Mouse (Mus musculus) limb, embryonic 12.5 days (tissue): ENCODE measurements around the gene Ptn. TPM values are rescaled to one million over a fixed set of nuclear protein-coding genes. Genes with fewer than 3 reads are reported as not detected.

Experiments used
- ATAC-seq: fragments of 200-750 bp; cut with Nextera tagmentation; 2 replicates; pipeline ENCODE4 v1.8.0; 2017; ENCODE audit warnings: low read depth, moderate TSS enrichment; ENCODE audit not compliant: insufficient number of reproducible peaks, insufficient read depth, low FRiP score, low TSS enrichment
- H3K27ac ChIP-seq: fragments of 300-500 bp; sonication (generic); 2 replicates; pipeline ENCODE4 v1.5.1; 2016; ENCODE audit warnings: mild to moderate bottlenecking, moderate library complexity
- H3K27me3 ChIP-seq: fragments of 300-500 bp; sonication (generic); 2 replicates; pipeline ENCODE4 v1.6.1; 2016; ENCODE audit warnings: mild to moderate bottlenecking, moderate library complexity
- H3K36me3 ChIP-seq: fragments of 300-500 bp; sonication (generic); 2 replicates; pipeline ENCODE4 v1.6.1; 2016; ENCODE audit warnings: mild to moderate bottlenecking, moderate library complexity
- H3K4me1 ChIP-seq: fragments of 300-500 bp; sonication (generic); replicated peaks from 2 replicates; pipeline ENCODE4 v1.6.1; 2016
- H3K4me2 ChIP-seq: fragments of 300-500 bp; sonication (generic); 2 replicates; pipeline ENCODE4 v1.6.1; 2016; ENCODE audit warnings: mild to moderate bottlenecking, moderate library complexity
- H3K4me3 ChIP-seq: fragments of 300-500 bp; sonication (generic); replicated peaks from 2 replicates; pipeline ENCODE4 v1.5.1; 2016; ENCODE audit warnings: mild to moderate bottlenecking
- H3K9ac ChIP-seq: fragments of 300-500 bp; sonication (generic); replicated peaks from 2 replicates; pipeline ENCODE4 v1.6.1; 2016; ENCODE audit warnings: mild to moderate bottlenecking, moderate library complexity
- H3K9me3 ChIP-seq: fragments of 300-500 bp; sonication (generic); 2 replicates; pipeline ENCODE4 v1.6.1; 2016; ENCODE audit warnings: mild to moderate bottlenecking, moderate library complexity
- whole genome bisulfite sequencing: fragments of 180-500 bp; shearing (Covaris S2); methylation state at CpG from one replicate; pipeline ENCODE4 v1.1.7; 2016; 5-methylcytosine and 5-hydroxymethylcytosine counted together
- polyA plus RNA-seq: library from polyadenylated mRNA; unstranded; fragments of >200 nt; fragmentation: Nextera tagmentation; extraction: Ambion mirVana; gene quantifications from 2 replicates; pipeline ENCODE4 v1.2.1, GENCODE M21; 2016

Gene Ptn
- polyA plus RNA-seq, 1 experiment from 2014 or later = 395 TPM

DNA sequence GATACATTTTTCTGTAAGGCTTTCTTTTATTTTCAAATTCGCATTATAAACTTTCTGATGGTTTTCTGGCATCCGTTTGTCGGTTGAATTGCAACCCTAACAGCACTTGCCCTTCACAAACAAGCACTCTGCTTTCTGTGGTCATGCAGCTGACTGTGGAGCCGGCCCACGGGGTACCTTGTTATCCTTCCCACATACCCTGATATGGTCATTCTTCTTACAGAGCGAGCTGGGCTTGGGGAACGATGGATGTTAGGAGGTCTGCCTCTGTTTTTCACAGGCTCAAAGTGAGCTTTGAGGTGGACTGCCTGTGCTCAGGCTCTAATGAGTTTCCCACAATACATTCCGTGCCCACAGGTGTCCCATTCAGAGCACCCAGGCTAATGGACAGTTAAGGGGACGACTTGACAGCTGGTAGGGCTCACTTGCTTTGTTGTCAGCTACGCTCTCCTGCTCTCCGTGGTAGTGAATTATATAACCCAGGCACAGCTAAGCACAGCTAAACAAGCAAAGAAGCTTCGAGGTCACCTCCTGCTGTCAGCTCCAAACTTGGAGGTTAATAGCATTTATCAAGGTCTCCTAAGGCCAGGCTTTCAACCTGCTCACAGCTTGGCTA is 21.3 kb downstream of the Ptn start:
- Histone ChIP-seq H3K36me3 (peaks cover 34% of the 10 kb centered on the region; the same call in 1 of the 2 replicates), H3K4me1 (peaks cover 38% of the 10 kb centered on the region), H3K9me3 (no peaks in the 10 kb centered on the region), H3K4me3 (no peak overlapping the region), H3K27ac (no peak overlapping the region), H3K4me2 (no peak overlapping the region), H3K27me3 (no peaks in the 10 kb centered on the region), H3K9ac (no peak overlapping the region)
- ATAC-seq = no peak
- 54% methylated on average over 12 of the region's 12 CpGs for WGBS

- Histone ChIP-seq H3K9ac (no peak overlapping the region), H3K27me3 (no peaks in the 10 kb centered on the region), H3K4me2 (0 out of 2 replicates have a peak overlapping the region, but pooled peaks have one; percentile 10), H3K4me3 (no peak overlapping the region), H3K36me3 (peaks cover 50% of the 10 kb centered on the region), H3K9me3 (no peaks in the 10 kb centered on the region), H3K27ac (peak overlapping the region; percentile 86), H3K4me1 (peaks cover 35% of the 10 kb centered on the region)
- 20% methylated on average over 3 of the region's 3 CpGs for WGBS
- ATAC-seq = peak; percentile 80; the same call in 1 of the 2 replicates
Observed at GRCm38 (mm10) chr6:36784682-36785208, 25.3 kb downstream of the Ptn start.

- H3K9ac ChIP-seq = no peak overlapping the region
- no peak for ATAC-seq
- 81% methylated on average over 4 of the region's 4 CpGs for WGBS
- peaks cover 41% of the 10 kb centered on the region for H3K36me3 ChIP-seq
- no peaks in the 10 kb centered on the region for H3K27me3 ChIP-seq
- H3K4me2 ChIP-seq = no peak overlapping the region
- H3K9me3 ChIP-seq = no peaks in the 10 kb centered on the region
- H3K27ac ChIP-seq = 0 out of 2 replicates have a peak overlapping the region, but pooled peaks have one; percentile 4
- H3K4me1 ChIP-seq = peaks cover 26% of the 10 kb centered on the region
- no peak overlapping the region for H3K4me3 ChIP-seq
Observed at GRCm38 (mm10) chr6:36782481-36782880, 27.5 kb downstream of the Ptn start.

DNA sequence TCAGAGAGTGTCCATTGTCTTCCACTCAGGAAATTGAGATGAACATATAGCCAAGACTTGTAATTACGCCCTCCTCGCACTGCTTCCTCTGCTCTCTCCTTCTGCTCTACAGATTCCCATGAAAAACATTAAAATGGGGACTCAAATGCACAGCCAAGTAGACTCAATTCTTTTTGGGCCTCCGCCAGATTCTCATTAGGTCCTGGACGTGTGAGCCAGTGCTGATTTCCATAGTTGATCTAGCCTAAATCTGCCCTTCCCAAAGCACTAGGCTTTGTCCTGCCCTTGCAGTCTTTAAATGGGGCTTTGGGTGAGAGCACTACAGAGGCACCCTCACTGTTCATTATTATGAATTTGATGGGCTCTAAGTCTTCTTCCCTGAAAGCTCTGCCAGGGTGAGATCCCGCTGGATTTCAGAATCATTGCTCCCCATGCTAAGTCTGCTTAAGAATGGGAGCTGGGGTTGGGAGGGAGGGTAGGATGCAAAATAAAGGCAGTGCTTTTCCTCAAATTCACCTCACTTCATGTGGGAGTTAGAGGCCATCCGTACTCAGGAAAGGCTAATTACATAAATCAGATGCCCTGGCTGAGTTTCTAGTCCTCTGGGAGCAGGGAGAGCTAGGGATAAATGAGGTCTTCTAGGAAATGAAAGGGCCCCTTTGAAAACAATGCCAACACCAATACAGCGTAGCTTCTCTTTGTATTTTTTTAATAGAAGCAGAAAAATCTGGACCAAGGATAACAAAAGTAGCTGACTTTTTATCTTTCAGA is 32.3 kb downstream of the Ptn start:
- H3K4me1 ChIP-seq = peaks cover 17% of the 10 kb centered on the region
- H3K9ac ChIP-seq = no peak overlapping the region
- ATAC-seq = no peak
- H3K27me3 ChIP-seq = no peaks in the 10 kb centered on the region
- no peak overlapping the region for H3K4me3 ChIP-seq
- no peaks in the 10 kb centered on the region for H3K9me3 ChIP-seq
- peaks cover 17% of the 10 kb centered on the region for H3K36me3 ChIP-seq
- no peak overlapping the region for H3K27ac ChIP-seq
- H3K4me2 ChIP-seq = no peak overlapping the region
- 70% methylated on average over 7 of the region's 7 CpGs for WGBS

DNA sequence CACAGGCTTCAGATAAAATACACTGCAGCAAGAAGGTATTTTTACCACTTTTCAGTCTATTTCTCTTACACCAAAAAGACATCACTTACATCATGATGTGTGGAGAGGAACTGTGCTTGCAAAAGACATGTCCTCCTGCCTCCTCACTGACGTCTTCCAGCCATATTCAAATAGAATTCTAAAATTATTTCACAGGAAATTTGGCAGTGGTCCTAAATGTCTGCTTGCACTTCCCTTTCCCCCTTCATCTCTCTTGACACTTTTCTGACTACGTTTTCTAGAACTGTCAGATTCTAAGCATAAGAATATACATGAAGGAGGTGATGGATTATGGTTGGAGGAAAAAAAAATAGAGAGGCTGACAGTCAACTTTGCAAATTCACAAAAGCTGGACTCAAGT is 33.0 kb downstream of the Ptn start:
- no peak overlapping the region for H3K4me3 ChIP-seq
- no peak overlapping the region for H3K27ac ChIP-seq
- H3K9ac ChIP-seq = no peak overlapping the region
- H3K4me1 ChIP-seq = peaks cover 17% of the 10 kb centered on the region
- peaks cover 17% of the 10 kb centered on the region for H3K36me3 ChIP-seq
- H3K9me3 ChIP-seq = no peaks in the 10 kb centered on the region
- WGBS = 75% methylated on average over 2 of the region's 2 CpGs
- no peak for ATAC-seq
- H3K27me3 ChIP-seq = no peaks in the 10 kb centered on the region
- H3K4me2 ChIP-seq = no peak overlapping the region

DNA sequence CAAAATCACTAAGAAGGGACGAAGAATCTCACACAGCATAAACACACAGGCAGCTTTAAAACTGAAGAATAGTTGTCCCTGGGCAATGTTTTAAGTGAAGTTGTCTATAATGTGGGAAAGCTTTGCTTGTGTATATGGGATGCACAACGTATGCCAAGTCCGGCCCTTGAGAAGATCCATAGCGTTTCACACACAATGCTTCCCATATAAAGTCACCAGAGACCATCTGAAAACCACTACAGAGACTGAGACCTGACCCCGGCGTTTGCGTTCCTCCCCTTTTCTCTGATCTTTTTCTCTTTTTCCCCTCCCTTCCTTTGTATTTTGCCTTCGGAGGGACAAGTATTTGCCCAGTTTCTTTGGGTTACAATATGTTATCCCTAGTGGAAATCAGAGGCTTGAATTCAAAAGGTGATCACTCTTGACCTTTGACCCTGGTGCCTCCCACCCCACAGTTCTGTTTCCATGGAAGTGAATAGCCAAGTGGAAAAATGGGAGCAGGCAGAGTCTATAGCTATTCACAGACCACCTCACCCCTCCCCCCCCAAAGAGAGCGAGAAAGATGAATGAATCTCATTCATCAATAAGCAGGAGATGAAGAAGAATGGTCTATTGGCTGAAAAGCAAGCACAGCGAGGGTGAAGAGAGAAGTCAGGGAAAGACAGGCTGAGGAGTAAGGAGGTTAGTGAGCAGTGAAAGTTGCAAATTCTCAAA is 34.2 kb downstream of the Ptn start:
- no peak overlapping the region for H3K4me3 ChIP-seq
- H3K27ac ChIP-seq = no peak overlapping the region
- no peaks in the 10 kb centered on the region for H3K9me3 ChIP-seq
- peaks cover 17% of the 10 kb centered on the region for H3K4me1 ChIP-seq
- WGBS = 82% methylated on average over 10 of the region's 10 CpGs
- no peaks in the 10 kb centered on the region for H3K27me3 ChIP-seq
- no peak overlapping the region for H3K9ac ChIP-seq
- H3K4me2 ChIP-seq = no peak overlapping the region
- ATAC-seq = no peak
- peaks cover 24% of the 10 kb centered on the region for H3K36me3 ChIP-seq

DNA sequence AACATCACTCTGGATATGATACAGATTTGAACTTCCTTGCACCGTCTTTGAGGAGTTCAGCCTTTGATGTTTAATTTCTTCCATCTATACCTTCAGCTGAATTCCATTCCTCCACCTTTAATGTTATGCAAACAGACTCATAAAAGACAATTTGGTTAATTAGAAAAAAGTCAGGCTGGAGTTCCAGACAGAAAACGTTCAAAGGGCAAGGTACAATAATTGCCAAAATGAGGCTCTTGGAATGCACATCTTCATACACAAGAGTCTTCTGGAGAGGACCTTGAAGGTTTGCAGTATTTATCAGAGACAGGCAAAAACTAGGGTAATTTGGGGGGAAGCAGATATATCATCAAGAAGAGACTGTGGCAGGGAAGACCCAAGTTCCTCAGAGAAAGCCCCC is 37.5 kb downstream of the Ptn start:
- H3K4me3 ChIP-seq = no peak overlapping the region
- H3K27ac ChIP-seq = no peak overlapping the region

GRCm38 (mm10) chr6:36769012-36769411 is 41.0 kb downstream of the Ptn start:
- WGBS = 86% methylated on average over 3 of the region's 3 CpGs
- no peaks in the 10 kb centered on the region for H3K9me3 ChIP-seq
- no peak overlapping the region for H3K27ac ChIP-seq
- no peak overlapping the region for H3K4me3 ChIP-seq
- no peak for ATAC-seq
- no peak overlapping the region for H3K4me2 ChIP-seq
- no peak overlapping the region for H3K9ac ChIP-seq
- H3K4me1 ChIP-seq = no peaks in the 10 kb centered on the region
- peaks cover 46% of the 10 kb centered on the region for H3K36me3 ChIP-seq
- H3K27me3 ChIP-seq = no peaks in the 10 kb centered on the region

More for the DNA sequence above, 37.5 kb downstream of the Ptn start:
- Histone ChIP-seq H3K4me1 (peaks cover 12% of the 10 kb centered on the region), H3K9me3 (no peaks in the 10 kb centered on the region), H3K27me3 (no peaks in the 10 kb centered on the region), H3K36me3 (peaks cover 29% of the 10 kb centered on the region), H3K9ac (no peak overlapping the region), H3K4me2 (no peak overlapping the region)
- 60% methylated on average over 2 of the region's 2 CpGs for WGBS
- ATAC-seq = no peak

- Histone ChIP-seq H3K9me3 (no peaks in the 10 kb centered on the region), H3K4me3 (no peak overlapping the region), H3K4me1 (no peaks in the 10 kb centered on the region), H3K4me2 (no peak overlapping the region), H3K27ac (no peak overlapping the region), H3K36me3 (peaks cover 35% of the 10 kb centered on the region), H3K27me3 (no peaks in the 10 kb centered on the region), H3K9ac (no peak overlapping the region)
- no peak for ATAC-seq
- WGBS = 94% methylated on average over 3 of the region's 3 CpGs
Observed at GRCm38 (mm10) chr6:36766941-36767340, 43.1 kb downstream of the Ptn start.

- Histone ChIP-seq H3K27me3 (no peaks in the 10 kb centered on the region), H3K4me2 (no peak overlapping the region), H3K27ac (no peak overlapping the region), H3K9me3 (no peaks in the 10 kb centered on the region), H3K4me3 (no peak overlapping the region), H3K36me3 (0 out of 2 replicates have a peak, but pooled peaks cover 6% of the 10 kb centered on the region), H3K9ac (no peak overlapping the region), H3K4me1 (peaks cover 6% of the 10 kb centered on the region; the same call in 1 of the 2 replicates)
- WGBS = 89% methylated on average over 10 of the region's 10 CpGs
- no peak for ATAC-seq
Observed at GRCm38 (mm10) chr6:36755001-36755885, 54.8 kb downstream of the Ptn start.
